Mouse (Mus musculus) forebrain, postnatal 0 days (tissue): ENCODE results near the gene Wdr63. TPM values are rescaled to one million over a fixed set of nuclear protein-coding genes. Genes with fewer than 3 reads are reported as not detected.

ENCODE experiments used
- ATAC-seq: fragments of 200-750 bp; cut with Nextera tagmentation; 2 replicates; pipeline ENCODE4 v1.8.0; 2017; ENCODE audit warnings: mild to moderate bottlenecking, moderate library complexity
- DNase-seq: peaks from one replicate; pipeline ENCODE4 v3.0.0-alpha.2; 2015
- H3K27ac ChIP-seq: fragments of 300-500 bp; sonication (generic); 2 replicates; pipeline ENCODE4 v1.5.1; 2014; ENCODE audit warnings: low read depth, mild to moderate bottlenecking, antibody characterized with exemption, low read length, moderate library complexity, mixed read lengths
- H3K27me3 ChIP-seq: fragments of 300-500 bp; sonication (generic); 2 replicates; pipeline ENCODE4 v1.6.1; 2014; ENCODE audit warnings: mild to moderate bottlenecking, low read length, mixed read lengths; ENCODE audit not compliant: insufficient read depth
- H3K36me3 ChIP-seq: fragments of 300-500 bp; sonication (generic); 2 replicates; pipeline ENCODE4 v1.6.1; 2014; ENCODE audit warnings: mild to moderate bottlenecking, moderate library complexity; ENCODE audit not compliant: insufficient read depth
- H3K4me1 ChIP-seq: fragments of 300-500 bp; sonication (generic); 2 replicates; pipeline ENCODE4 v1.6.1; 2014; ENCODE audit warnings: antibody characterized with exemption; ENCODE audit not compliant: insufficient read depth
- H3K4me2 ChIP-seq: fragments of 300-500 bp; sonication (generic); 2 replicates; pipeline ENCODE4 v1.6.1; 2014; ENCODE audit warnings: low read depth, mild to moderate bottlenecking, moderate library complexity
- H3K4me3 ChIP-seq: fragments of 300-500 bp; sonication (generic); 2 replicates; pipeline ENCODE4 v1.5.1; 2014; ENCODE audit warnings: low read depth, low read length, mixed read lengths
- H3K9ac ChIP-seq: fragments of 300-500 bp; sonication (generic); 2 replicates; pipeline ENCODE4 v1.6.1; 2014; ENCODE audit warnings: mild to moderate bottlenecking
- H3K9me3 ChIP-seq: fragments of 300-500 bp; sonication (generic); 2 replicates; pipeline ENCODE4 v1.6.1; 2016; ENCODE audit warnings: low read length
- CTCF ChIP-seq: sonication (generic); IDR thresholded peaks from 2 replicates; pipeline ENCODE4 v1.5.1; 2016; ENCODE audit warnings: antibody characterized with exemption, control low read depth, low read depth
- WGBS: fragments of 180-500 bp; shearing (Covaris S2); extraction: QIAGEN DNeasy Blood & Tissue Kit; methylation state at CpG from one replicate; pipeline ENCODE4 v1.1.7; 2014; 5-methylcytosine and 5-hydroxymethylcytosine counted together
- polyA plus RNA-seq: library from polyadenylated mRNA; unstranded; fragments of >200 nt; fragmentation: Nextera tagmentation; extraction: Ambion mirVana; gene quantifications from 2 replicates; pipeline ENCODE4 v1.2.1, GENCODE M21; 2015
- total RNA-seq: library from RNA; depleted of rRNA; stranded (reverse); fragments of >200 nt; gene quantifications from 2 replicates; pipeline ENCODE4 v1.2.3, GENCODE M21; 2014

Wdr63 gene
- total and polyA plus RNA-seq, 2 experiments from 2014 or later: 1.7 to 2.1 TPM

GRCm38 (mm10) chr3:146122807-146123463 is 15.0 kb upstream of the Wdr63 start:
- Histone ChIP-seq H3K27me3 (no peaks in the 10 kb centered on the region), H3K4me2 (no peak overlapping the region), H3K9ac (no peak overlapping the region), H3K4me1 (no peaks in the 10 kb centered on the region), H3K27ac (no peak overlapping the region), H3K4me3 (no peak overlapping the region), H3K9me3 (no peaks in the 10 kb centered on the region), H3K36me3 (no peaks in the 10 kb centered on the region)
- DNase-seq (no peak), ATAC-seq (no peak)
- WGBS: 70% methylated on average over 8 of the region's 8 CpGs
- no peak for TF ChIP-seq CTCF

DNA sequence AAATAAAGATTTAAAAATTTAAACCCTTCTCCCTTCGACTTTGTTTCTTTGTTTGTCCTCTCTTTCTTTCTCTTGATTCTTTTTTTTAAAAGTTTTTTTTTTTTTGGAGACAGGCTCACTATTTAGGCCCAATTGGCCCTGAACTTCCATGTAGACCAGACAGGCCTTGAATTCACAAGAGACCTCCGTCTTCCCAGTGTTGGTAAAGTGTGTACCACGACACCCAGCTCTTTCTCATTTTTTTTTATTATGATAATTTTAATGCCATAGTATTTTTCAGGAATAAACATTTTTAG is 14.1 kb upstream of the Wdr63 start:
- H3K4me1 ChIP-seq: no peaks in the 10 kb centered on the region
- TF ChIP-seq CTCF: no peak

GRCm38 (mm10) chr3:146121310-146122124 is 13.6 kb upstream of the Wdr63 start:
- 11% methylated on average over 25 of the region's 25 CpGs for WGBS
- H3K27me3 ChIP-seq: peaks cover 4% of the 10 kb centered on the region; the same call in 1 of the 2 replicates
- DNase-seq: no peak
- H3K4me3 ChIP-seq: no peak overlapping the region; the same call in 1 of the 2 replicates
- H3K4me1 ChIP-seq: no peaks in the 10 kb centered on the region
- no peaks in the 10 kb centered on the region for H3K36me3 ChIP-seq
- H3K4me2 ChIP-seq: peak overlapping the region; percentile 0; the same call in 1 of the 2 replicates
- TF ChIP-seq CTCF: no peak
- no peak overlapping the region for H3K9ac ChIP-seq
- ATAC-seq: no peak
- no peak overlapping the region for H3K27ac ChIP-seq
- H3K9me3 ChIP-seq: no peaks in the 10 kb centered on the region

More for the DNA sequence above, 14.1 kb upstream of the Wdr63 start:
- no peak for ATAC-seq
- Histone ChIP-seq H3K27ac (no peak overlapping the region), H3K9ac (no peak overlapping the region), H3K4me2 (no peak overlapping the region), H3K27me3 (peaks cover 4% of the 10 kb centered on the region; the same call in 1 of the 2 replicates), H3K36me3 (no peaks in the 10 kb centered on the region), H3K4me3 (no peak overlapping the region), H3K9me3 (no peaks in the 10 kb centered on the region)
- WGBS: 56% methylated on average over 3 of the region's 3 CpGs
- DNase-seq: no peak

DNA sequence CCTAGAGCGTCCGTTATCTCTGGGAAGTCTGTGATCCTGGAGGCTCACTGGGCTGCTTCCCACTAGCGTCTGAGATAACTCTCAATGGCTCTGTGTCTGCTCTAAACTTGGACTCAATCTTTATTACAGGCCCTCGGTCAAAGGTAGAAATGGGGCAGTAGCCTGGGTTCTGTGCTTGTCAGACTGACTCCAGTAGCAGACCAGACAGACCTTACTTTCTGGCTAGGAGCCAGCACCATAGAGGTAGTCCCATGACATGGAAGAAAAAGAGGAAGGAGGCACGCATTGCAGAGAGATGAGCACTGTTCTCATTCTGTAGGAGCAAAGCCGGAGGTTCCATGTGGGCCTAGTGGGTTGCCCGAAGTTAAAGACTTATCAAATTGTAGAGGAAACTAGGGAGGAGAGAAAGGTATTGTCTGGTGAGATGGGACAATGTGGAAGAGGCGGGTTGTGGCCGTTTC is 10.1 kb upstream of the Wdr63 start:
- Histone ChIP-seq H3K4me3 (no peak overlapping the region), H3K27me3 (peaks cover 4% of the 10 kb centered on the region; the same call in 1 of the 2 replicates), H3K9me3 (no peaks in the 10 kb centered on the region), H3K4me1 (no peaks in the 10 kb centered on the region), H3K4me2 (no peak overlapping the region), H3K27ac (no peak overlapping the region), H3K36me3 (no peaks in the 10 kb centered on the region), H3K9ac (no peak overlapping the region)
- ATAC-seq (no peak), DNase-seq (no peak)
- 62% methylated on average over 9 of the region's 9 CpGs for WGBS
- TF ChIP-seq CTCF: no peak

DNA sequence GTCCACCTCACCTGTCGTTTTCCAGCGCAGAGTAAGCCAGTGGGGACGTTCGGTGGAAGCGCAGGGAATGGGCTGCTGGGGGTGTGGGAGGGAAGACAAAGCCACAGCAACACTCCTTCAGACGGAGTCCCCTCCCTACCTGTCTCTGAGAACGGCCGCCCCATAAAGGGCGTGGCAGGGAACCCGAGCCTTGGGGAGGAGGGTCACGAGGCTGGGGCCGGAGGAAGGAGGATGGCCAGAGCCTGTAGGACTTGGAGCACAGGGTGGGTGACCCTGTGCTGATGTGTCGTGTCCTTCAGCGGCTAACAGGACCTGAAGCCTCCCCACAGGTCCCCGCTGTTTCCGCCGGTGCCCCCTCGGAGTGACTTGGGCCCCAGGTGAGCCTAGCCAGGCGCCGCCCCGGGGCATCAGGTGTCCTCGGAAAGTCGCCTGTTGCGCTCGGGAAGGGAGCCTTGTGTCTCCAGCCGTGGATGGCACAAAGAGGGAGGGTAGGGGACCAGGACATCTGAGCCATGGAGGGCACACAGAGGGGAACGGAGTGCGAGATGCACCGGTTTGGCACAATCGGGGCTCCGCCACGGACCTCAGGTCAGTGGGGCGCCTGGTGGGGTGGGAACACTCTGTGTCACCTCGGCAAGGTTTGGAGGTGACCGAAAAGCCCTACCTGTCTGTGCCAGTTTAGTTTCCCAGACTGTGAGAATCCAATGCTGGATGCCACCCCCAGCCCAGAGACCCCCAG is 9.5 kb upstream of the Wdr63 start, which contains the start of gene Mcoln3:
Gene Mcoln3, plus strand, starts transcription at position 193 of the 739 bp plus-strand sequence.
- no peak within 1 kb of the TSS for H3K4me3 ChIP-seq
- H3K4me2 ChIP-seq: no peak within 1 kb of the TSS
- DNase-seq: no peak
- ATAC-seq: no peak
- no peak within 1 kb of the TSS for H3K9ac ChIP-seq
- no peaks in the 10 kb centered on the region for H3K9me3 ChIP-seq
- WGBS: 13% methylated on average over 35 of the region's 35 CpGs
- peaks cover 4% of the 10 kb centered on the region; the same call in 1 of the 2 replicates for H3K27me3 ChIP-seq
- H3K36me3 ChIP-seq: no peaks in the 10 kb centered on the region
- TF ChIP-seq CTCF: no peak
- no peak within 1 kb of the TSS for H3K27ac ChIP-seq
- H3K4me1 ChIP-seq: no peaks in the 10 kb centered on the region

- H3K36me3 ChIP-seq: no peaks in the 10 kb centered on the region
Measured at GRCm38 (mm10) chr3:146110916-146111315, 3.0 kb upstream of the Wdr63 start.

More at GRCm38 (mm10) chr3:146110916-146111315, 3.0 kb upstream of the Wdr63 start:
- no peak overlapping the region for H3K4me2 ChIP-seq
- 79% methylated on average over 6 of the region's 6 CpGs for WGBS
- DNase-seq (no peak), ATAC-seq (no peak)
- no peaks in the 10 kb centered on the region for H3K9me3 ChIP-seq
- no peak overlapping the region for H3K27ac ChIP-seq
- no peak for TF ChIP-seq CTCF
- H3K27me3 ChIP-seq: no peaks in the 10 kb centered on the region
- no peak overlapping the region for H3K9ac ChIP-seq
- H3K4me1 ChIP-seq: peaks cover 2% of the 10 kb centered on the region; the same call in 1 of the 2 replicates
- H3K4me3 ChIP-seq: no peak overlapping the region
